Mouse (Mus musculus): Measurements from ENCODE around the gene Cnpy3.

The Cnpy3 gene

DNA sequence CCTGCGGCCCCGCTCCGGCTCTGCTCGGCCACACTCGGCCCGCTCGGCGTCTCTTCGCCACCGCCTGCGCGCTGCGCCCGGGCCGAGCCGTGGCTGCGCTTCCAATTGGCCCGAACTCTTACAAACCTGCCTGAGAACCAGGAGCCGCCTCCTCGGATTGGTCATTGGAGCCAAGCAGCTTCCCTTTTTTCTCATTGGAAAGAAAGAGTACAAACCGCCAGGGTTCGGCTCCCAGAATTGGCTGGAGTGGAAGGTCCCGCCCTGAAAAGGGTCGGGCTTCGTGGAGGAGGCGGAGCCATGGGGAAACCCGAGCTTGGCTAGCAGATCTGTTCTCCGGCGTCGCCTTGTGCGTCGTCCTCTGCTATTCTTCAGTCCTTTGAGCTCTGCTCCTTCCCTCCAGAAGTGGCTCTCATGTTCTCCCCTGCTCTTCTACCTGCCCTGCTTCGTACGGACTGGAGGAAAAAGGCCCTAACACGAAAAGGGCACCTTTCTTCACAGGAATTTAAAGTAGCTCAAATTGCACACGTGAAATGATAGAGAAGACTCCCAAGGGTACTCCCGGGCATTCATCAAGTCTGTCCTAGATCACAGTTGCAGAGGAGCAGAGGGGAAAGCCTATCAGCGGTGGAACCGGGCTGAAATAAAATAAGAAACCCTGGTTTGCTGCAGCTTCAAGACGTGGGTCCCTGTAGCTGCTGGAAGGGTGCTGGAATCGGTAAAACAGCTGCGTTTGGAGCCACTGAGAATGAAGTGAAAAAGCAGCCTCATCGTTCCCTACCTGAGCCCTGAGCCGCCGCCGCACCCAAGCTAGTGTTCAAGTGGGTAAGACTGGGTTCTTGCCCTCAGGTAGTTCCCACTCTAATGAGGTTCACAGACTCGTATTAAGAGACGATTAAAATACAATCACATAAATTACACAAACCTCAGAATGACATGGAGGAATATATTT is 46.9 kb downstream of the Cnpy3 start, which contains the start of gene Ppp2r5d:
TSS of gene Ppp2r5d (minus strand) at position 225 of the 949 bp plus-strand sequence.
- TF ChIP-seq NANOG (IDR thresholded peaks at IDR 0.05; ENCODE audit: borderline replicate concordance, low read length) (no peak), CTCF (conservative IDR thresholded peaks at IDR 0.05; ENCODE audit: low read length) (no peak), POU5F1 (IDR thresholded peaks at IDR 0.05; ENCODE audit: borderline replicate concordance, low read length) (no peak)
- H3K9me3 ChIP-seq (ENCODE audit: low read length): no peaks in the 10 kb centered on the region
- H3K36me3 ChIP-seq (ENCODE audit: insufficient read depth, low read length): peaks cover 30% of the 10 kb centered on the region
- peaks cover 10% of the 10 kb centered on the region; the same call in 1 of the 2 replicates for H3K27me3 ChIP-seq (ENCODE audit: insufficient read depth, low read length)
- peak within 1 kb of the TSS; percentile 99 for H3K4me3 ChIP-seq (replicated peaks; ENCODE audit: low read length)
- peaks cover 56% of the 10 kb centered on the region for H3K4me1 ChIP-seq (replicated peaks; ENCODE audit: low read depth, low read length)

DNA sequence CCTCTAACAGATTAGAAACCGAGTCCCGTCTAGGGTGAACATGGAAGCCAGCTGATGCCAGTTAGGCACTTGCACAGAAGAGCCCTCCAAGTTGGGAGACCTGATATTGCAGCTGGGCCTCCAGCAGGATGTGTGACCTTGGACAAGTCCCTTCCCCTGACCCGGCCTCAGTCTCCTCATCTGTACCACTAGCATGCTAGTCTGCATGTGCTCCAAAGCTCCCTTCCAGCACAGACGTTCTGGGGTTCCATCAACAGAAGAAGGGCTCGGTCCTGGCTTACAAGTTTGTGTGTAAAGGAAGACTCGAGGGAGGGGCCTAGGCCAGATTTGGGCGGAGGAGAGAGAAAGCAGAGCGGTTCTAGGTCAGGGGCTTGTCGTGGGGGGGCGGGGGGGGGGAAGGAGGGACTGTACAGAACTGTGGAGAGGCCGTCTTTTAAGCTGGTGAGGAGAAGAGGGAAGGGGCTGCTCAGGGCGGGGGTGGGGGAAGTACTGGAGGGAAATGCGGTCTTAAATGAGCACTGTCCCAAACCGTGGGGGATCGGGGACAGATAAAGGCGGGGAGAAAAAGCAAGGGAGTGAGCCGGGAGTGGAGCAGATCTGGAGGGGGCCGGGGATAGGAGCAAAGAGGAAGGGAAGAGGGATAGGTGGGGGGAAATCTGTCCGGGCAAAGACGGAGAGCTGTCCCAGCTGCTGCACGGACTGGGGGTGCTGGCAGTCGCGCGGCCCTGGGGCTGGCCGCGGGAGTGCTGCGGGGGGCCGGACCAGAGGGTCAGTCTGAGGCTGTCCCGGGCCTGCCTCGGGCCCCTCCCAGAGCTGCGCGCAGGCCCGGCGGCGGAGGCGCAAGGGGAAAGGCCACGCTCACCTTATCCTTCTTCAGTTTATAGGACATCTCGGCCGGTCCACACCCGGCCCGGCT is 47.8 kb downstream of the Cnpy3 start:
- Histone ChIP-seq H3K4me3 (replicated peaks; ENCODE audit: low read length) (peak overlapping the region; percentile 99), H3K4me1 (replicated peaks; ENCODE audit: low read depth, low read length) (peaks cover 63% of the 10 kb centered on the region)
- TF ChIP-seq POU5F1 (IDR thresholded peaks at IDR 0.05; ENCODE audit: borderline replicate concordance, low read length): no peak
- TF ChIP-seq CTCF (conservative IDR thresholded peaks at IDR 0.05; ENCODE audit: low read length): no peak
- no peak for TF ChIP-seq NANOG (IDR thresholded peaks at IDR 0.05; ENCODE audit: borderline replicate concordance, low read length)

DNA sequence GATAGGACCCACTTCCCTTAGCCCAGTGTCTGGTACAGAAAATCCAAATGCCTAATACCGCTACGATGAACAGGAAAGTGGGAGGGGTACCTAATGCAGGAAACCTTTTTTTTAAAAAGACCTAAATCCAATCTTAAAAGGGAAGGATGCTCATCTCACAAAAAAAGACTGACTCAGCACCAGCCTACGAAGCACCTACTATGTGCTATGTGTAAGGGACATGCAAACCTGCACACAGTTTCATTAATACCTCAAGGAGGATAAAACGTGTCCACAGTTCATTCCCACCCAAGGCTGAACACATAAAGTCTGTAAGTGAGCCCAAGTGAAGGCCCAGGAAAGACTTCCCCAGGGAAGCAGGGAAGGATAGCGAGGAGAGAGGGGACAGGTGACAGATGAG is 49.5 kb downstream of the Cnpy3 start:
- Histone ChIP-seq H3K4me1 (replicated peaks; ENCODE audit: low read depth, low read length) (peaks cover 77% of the 10 kb centered on the region), H3K4me3 (replicated peaks; ENCODE audit: low read length) (no peak overlapping the region), H3K9me3 (ENCODE audit: low read length) (no peaks in the 10 kb centered on the region), H3K27me3 (ENCODE audit: insufficient read depth, low read length) (peaks cover 10% of the 10 kb centered on the region; the same call in 1 of the 2 replicates), H3K36me3 (ENCODE audit: insufficient read depth, low read length) (peaks cover 55% of the 10 kb centered on the region)
- TF ChIP-seq POU5F1 (IDR thresholded peaks at IDR 0.05; ENCODE audit: borderline replicate concordance, low read length) (no peak), CTCF (conservative IDR thresholded peaks at IDR 0.05; ENCODE audit: low read length) (no peak), NANOG (IDR thresholded peaks at IDR 0.05; ENCODE audit: borderline replicate concordance, low read length) (no peak)

More for the DNA sequence above, 47.8 kb downstream of the Cnpy3 start:
- Histone ChIP-seq H3K27me3 (ENCODE audit: insufficient read depth, low read length) (peaks cover 10% of the 10 kb centered on the region; the same call in 1 of the 2 replicates), H3K9me3 (ENCODE audit: low read length) (no peaks in the 10 kb centered on the region), H3K36me3 (ENCODE audit: insufficient read depth, low read length) (peaks cover 39% of the 10 kb centered on the region)

DNA sequence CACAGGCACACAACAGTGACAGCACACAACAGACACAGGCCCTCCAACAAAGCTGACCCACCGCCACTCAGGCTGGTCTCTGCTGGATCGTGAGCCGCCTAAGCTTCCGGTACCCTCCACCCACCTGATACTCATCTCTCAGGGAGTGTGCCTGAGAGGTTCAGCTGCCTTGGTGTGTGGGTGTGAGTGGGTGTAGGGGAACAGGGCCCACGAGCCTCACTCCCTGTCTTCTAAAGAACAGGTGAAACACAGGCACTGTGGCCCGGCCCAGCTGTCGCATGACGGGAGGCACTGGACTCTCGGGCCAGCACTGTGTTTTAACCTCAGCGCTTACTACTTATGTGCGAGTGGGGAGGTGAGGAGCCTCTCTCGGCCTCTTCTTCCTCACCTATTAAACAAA is 49.9 kb downstream of the Cnpy3 start:
- Histone ChIP-seq H3K27me3 (ENCODE audit: insufficient read depth, low read length) (peaks cover 9% of the 10 kb centered on the region; the same call in 1 of the 2 replicates), H3K36me3 (ENCODE audit: insufficient read depth, low read length) (peaks cover 59% of the 10 kb centered on the region), H3K9me3 (ENCODE audit: low read length) (no peaks in the 10 kb centered on the region), H3K4me1 (replicated peaks; ENCODE audit: low read depth, low read length) (peaks cover 78% of the 10 kb centered on the region), H3K4me3 (replicated peaks; ENCODE audit: low read length) (no peak overlapping the region)
- TF ChIP-seq POU5F1 (IDR thresholded peaks at IDR 0.05; ENCODE audit: borderline replicate concordance, low read length) (no peak), NANOG (IDR thresholded peaks at IDR 0.05; ENCODE audit: borderline replicate concordance, low read length) (no peak), CTCF (conservative IDR thresholded peaks at IDR 0.05; ENCODE audit: low read length) (no peak)

DNA sequence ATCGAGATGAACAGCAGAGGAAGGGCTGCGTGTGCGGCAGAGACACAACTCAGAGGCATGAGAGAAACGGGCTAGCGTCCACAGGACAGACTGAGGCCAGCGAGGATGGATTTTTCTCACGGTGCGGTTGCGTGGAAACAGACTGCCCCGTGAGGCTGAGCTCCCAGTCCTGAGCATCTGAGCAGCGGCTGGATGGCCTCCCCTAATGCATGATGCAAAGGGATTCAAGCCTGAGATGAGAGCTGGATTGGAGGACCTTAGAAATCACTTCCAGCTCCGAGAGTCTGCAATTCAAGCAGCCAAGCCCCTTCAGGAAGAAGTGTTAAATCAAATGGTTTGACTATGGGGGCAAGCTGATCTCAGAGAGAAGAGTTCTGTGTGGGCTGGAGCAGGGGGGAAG is 50.5 kb downstream of the Cnpy3 start:
- Histone ChIP-seq H3K27me3 (ENCODE audit: insufficient read depth, low read length) (peaks cover 3% of the 10 kb centered on the region; the same call in 1 of the 2 replicates), H3K4me3 (replicated peaks; ENCODE audit: low read length) (no peak overlapping the region), H3K36me3 (ENCODE audit: insufficient read depth, low read length) (peaks cover 59% of the 10 kb centered on the region), H3K9me3 (ENCODE audit: low read length) (no peaks in the 10 kb centered on the region), H3K4me1 (replicated peaks; ENCODE audit: low read depth, low read length) (peaks cover 77% of the 10 kb centered on the region)
- TF ChIP-seq CTCF (conservative IDR thresholded peaks at IDR 0.05; ENCODE audit: low read length): no peak
- no peak for TF ChIP-seq NANOG (IDR thresholded peaks at IDR 0.05; ENCODE audit: borderline replicate concordance, low read length)
- TF ChIP-seq POU5F1 (IDR thresholded peaks at IDR 0.05; ENCODE audit: borderline replicate concordance, low read length): no peak

DNA sequence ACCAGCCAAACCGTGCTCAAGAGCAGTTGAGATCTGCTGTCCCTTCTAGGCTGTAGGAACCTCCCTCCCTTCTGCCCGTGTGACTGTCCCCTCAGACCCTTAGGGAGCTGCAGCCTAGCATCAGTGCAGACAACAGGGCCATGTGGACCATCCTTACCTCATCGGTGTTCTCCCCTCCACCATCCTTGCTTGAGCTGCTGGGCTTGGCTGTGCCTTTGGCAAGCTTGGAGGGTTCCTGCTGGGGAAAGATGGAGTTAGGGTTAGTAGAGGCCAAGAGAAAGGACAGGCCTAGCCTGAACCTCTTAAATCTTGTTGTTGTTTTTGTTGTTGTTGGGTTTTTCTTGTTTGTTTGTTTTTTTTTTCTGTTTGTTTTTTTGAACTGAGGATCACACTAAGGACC is 52.1 kb downstream of the Cnpy3 start:
- H3K4me3 ChIP-seq (replicated peaks; ENCODE audit: low read length): no peak overlapping the region
- peaks cover 67% of the 10 kb centered on the region for H3K36me3 ChIP-seq (ENCODE audit: insufficient read depth, low read length)
- no peaks in the 10 kb centered on the region for H3K9me3 ChIP-seq (ENCODE audit: low read length)
- no peaks in the 10 kb centered on the region for H3K27me3 ChIP-seq (ENCODE audit: insufficient read depth, low read length)
- H3K4me1 ChIP-seq (replicated peaks; ENCODE audit: low read depth, low read length): peaks cover 76% of the 10 kb centered on the region
- no peak for TF ChIP-seq CTCF (conservative IDR thresholded peaks at IDR 0.05; ENCODE audit: low read length)
- no peak for TF ChIP-seq NANOG (IDR thresholded peaks at IDR 0.05; ENCODE audit: borderline replicate concordance, low read length)
- no peak for TF ChIP-seq POU5F1 (IDR thresholded peaks at IDR 0.05; ENCODE audit: borderline replicate concordance, low read length)

DNA sequence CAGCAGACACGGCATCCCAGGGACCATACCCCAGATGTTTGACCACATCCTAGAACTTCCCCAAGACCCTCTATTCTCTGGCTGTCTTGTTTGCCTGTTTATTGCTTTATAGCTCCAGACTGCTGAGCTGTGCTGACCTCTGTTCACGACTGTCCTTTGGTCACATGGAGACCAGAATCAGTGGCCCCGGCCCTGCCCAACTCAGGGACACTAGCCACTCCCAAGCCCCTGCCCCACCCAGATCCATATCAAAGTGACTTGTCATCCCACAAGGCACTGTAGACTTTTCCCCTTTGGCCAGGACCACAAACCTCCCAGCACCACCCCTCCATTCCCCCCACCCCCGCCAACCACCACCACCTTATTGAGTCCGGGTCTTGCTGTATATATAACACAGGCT is 52.8 kb downstream of the Cnpy3 start:
- Histone ChIP-seq H3K9me3 (ENCODE audit: low read length) (no peaks in the 10 kb centered on the region), H3K4me3 (replicated peaks; ENCODE audit: low read length) (no peak overlapping the region), H3K27me3 (ENCODE audit: insufficient read depth, low read length) (no peaks in the 10 kb centered on the region), H3K36me3 (ENCODE audit: insufficient read depth, low read length) (peaks cover 67% of the 10 kb centered on the region), H3K4me1 (replicated peaks; ENCODE audit: low read depth, low read length) (peaks cover 82% of the 10 kb centered on the region)
- TF ChIP-seq CTCF (conservative IDR thresholded peaks at IDR 0.05; ENCODE audit: low read length): no peak
- TF ChIP-seq NANOG (IDR thresholded peaks at IDR 0.05; ENCODE audit: borderline replicate concordance, low read length): no peak
- TF ChIP-seq POU5F1 (IDR thresholded peaks at IDR 0.05; ENCODE audit: borderline replicate concordance, low read length): no peak

DNA sequence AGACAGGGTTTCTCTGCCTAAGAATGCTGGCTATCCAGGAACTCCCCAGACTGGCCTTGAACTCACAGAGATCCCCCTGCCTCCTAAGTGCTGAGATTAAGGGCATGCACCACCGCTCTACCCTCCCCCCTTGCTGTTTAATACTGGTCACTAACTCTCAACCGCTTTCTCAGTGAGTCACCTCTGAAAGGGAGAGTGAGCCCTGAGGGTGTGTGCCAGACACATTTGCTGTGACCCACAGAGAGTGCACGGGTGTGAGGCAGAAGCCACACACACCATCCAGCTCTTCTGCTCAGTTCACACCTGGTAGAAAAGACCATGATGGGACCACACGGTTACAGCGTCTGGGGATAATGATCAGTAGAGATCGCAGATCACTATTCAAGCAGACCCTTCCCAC is 53.5 kb downstream of the Cnpy3 start:
- H3K9me3 ChIP-seq (ENCODE audit: low read length): no peaks in the 10 kb centered on the region
- no peaks in the 10 kb centered on the region for H3K27me3 ChIP-seq (ENCODE audit: insufficient read depth, low read length)
- no peak overlapping the region for H3K4me3 ChIP-seq (replicated peaks; ENCODE audit: low read length)
- peaks cover 70% of the 10 kb centered on the region for H3K36me3 ChIP-seq (ENCODE audit: insufficient read depth, low read length)
- no peak for TF ChIP-seq POU5F1 (IDR thresholded peaks at IDR 0.05; ENCODE audit: borderline replicate concordance, low read length)
- no peak for TF ChIP-seq CTCF (conservative IDR thresholded peaks at IDR 0.05; ENCODE audit: low read length)
- TF ChIP-seq NANOG (IDR thresholded peaks at IDR 0.05; ENCODE audit: borderline replicate concordance, low read length): no peak
- peaks cover 82% of the 10 kb centered on the region for H3K4me1 ChIP-seq (replicated peaks; ENCODE audit: low read depth, low read length)

Data from E14TG2a.4 (cell line).